Mouse (Mus musculus) adipocyte (in vitro differentiated cells): Measurements from ENCODE around the gene Slc26a11.

Experiments used
- DNase-seq: peaks from one replicate; pipeline ENCODE4 v3.0.0-alpha.2; 2016; ENCODE audit warnings: low spot score

The Slc26a11 gene

DNA sequence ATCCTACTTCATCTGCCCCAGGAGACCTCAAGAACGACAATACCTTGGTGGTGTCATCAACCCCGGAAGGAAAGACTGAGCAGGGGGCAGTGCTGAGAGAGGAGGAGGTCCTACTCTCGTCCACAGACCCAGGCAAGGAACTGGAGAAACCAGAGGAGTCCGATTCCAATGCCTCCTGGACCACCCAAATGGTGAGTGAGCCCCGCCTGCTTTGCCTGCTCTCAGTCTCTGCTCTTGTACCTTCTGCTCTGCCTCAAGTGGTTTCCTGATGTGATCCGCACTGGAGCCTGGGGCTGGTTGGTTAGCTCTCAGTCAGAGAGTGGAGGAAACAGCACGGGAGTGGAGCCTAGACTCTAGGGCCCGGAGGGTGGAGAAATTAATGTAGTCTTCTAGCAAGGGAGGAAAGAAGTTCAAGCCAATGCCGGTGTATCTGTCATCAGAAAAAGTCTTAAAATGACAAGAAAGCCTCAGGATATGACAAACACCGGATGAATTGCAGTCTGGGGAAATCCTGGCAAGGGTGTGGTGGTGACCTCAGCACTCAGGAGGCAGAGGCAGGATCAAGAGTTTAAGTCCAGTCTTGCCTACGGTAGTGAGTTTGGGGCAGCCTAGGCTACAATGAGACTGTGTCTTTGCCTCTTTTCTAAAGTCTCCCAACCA is 47.3 kb downstream of the Slc26a11 start:
- no peak for DNase-seq

DNA sequence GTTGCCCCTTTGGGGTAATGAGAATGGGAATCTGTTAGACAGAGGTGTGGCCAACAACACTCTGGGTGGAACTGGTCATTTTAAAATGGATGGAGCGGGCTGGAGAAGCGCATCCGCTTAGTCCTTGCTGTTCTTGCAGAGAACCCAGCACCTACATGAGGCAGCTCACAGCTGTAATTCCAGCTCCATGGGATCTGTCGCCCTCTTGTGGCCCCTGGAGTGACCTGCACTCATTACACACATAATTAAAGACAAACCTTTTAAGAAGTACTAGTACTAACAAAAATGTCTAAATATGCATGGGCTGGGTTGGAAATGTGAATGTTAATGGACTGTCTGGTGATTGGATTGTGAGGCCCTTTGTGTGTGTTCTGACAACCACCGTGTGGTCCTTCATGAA is 49.3 kb downstream of the Slc26a11 start:
- peak; percentile 55 for DNase-seq

DNA sequence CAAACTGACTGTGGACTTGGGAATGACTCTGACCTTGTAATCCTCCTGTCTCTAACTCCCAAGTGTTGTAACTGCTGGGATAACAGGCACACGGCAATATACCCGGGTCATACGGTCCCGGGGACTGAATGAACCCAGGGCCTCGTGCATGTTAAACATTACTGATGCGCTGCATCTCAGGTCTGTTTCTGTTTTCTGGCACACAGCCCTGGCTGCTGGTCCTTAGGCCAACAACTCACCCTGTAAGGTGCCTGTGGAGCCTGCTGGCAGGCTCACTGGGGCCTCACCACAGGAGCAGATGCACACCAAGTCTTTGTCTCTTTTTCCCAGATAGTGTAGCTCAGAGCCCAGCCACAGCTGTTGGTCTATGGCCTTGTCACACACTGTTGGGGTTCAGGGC is 52.0 kb downstream of the Slc26a11 start:
- no peak for DNase-seq

DNA sequence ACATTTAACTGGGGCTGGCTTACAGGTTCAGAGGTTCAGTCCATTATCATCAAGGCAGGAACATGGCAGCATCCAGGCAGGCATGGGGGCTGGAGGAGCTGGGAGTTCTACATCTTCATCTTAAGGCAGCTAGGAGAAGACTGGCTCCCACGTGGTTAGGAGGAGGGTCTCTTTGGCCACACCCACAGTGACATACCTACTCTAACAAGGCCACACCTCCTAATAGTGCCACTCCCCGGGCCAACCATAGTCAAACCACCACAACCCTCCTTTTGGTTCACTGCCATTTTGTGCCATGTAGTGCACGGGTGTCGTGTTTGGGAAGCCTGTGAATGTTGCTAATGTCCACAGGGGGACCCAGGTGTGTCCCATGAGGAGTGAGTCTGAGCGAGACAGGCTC is 52.6 kb downstream of the Slc26a11 start:
- no peak for DNase-seq

DNA sequence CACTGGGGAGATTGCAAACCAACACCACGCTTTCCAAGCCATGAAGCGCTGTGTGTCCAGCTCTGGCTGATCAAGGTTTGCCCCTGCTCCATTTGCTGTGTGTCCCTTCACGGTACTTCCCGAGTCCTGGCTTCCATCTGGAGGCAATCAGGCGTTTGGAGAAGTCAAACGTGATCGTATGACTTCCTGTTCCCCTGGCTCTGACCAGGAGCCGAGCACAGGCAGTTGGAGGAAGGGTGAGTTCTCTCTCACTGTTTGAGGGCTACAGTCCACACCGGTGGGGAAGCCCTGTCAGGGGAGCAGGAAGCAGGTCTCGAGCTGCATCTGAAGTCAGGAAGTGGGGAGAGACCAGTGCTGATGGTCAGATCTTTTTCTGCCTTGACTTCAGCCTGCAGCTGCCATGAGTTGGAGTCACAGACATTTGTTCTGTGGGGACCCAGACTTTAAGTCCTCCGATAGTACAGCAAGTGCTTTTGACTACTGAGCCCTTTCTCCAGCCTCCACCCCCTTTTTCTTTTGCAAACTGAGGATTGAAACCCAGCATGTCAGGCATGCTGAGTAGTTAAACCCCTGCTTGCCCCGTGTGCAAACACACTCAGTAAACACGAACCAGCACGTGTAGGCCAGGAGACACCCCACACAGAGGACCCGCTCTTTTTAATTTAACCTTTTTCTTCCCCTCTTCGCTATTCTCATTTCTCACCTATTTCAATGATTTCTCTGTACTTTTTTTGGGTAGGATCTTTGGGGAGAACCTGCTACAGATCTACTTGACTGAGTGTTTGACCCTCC is 64.2 kb downstream of the Slc26a11 start:
- DNase-seq, result no peak

DNA sequence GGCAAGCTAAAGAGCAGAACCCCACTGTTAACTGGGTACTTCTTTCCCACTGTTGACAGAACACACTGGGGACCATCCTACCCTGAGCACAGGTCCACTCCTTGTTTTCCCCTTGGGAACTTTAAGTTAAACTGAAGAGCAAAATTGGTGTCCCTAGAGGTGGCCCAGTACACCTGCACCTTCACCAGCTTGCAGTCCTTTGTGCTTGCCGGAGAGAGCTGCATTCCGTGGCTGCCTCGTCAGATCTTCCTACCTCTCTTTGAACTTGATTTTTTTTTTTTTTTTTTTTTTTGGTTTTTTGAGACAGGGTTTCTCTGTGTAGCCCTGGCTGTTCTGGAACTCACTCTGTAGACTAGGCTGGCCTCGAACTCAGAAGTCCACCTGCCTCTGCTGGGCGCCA is 65.1 kb downstream of the Slc26a11 start:
- DNase-seq, result no peak

DNA sequence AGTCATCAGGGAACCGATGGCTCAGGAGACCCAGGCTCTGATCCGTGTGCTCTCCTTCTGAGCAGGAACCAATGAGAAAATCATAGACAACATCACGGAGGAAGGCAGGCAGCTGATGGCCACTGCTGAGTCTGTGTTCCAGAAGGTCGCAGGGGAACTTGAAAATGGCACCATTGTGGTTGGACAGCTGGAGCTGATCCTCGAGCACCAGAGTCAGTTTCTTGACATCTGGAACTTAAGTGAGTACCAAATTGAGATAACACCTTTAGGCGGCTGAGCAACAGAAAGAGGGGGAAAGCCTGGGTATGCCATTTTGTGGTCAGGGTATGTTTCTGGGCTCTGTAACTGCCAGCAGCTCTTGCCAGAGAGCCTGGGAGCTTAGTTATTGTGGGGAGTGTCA is 72.1 kb downstream of the Slc26a11 start:
- DNase-seq, result no peak

DNA sequence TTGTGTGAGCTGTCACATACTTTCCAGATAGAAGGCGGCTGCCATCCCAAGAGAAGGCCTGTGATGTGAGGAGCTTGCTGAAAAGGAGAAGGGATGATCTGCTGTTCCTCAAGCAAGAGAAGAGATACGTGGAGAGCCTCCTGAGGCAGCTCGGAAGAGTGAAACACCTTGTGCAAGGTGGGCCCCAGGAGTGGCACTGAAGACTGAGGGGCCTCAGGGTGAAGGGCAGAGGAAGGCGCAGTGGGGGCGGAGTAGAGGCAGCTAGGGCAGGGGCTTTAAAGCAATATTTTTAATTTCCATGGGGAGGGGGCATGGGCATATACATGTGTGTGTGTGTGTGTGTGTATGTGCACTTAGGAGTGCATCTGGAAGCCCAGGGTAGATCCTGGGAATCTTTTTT is 72.6 kb downstream of the Slc26a11 start:
- DNase-seq, result no peak

DNA sequence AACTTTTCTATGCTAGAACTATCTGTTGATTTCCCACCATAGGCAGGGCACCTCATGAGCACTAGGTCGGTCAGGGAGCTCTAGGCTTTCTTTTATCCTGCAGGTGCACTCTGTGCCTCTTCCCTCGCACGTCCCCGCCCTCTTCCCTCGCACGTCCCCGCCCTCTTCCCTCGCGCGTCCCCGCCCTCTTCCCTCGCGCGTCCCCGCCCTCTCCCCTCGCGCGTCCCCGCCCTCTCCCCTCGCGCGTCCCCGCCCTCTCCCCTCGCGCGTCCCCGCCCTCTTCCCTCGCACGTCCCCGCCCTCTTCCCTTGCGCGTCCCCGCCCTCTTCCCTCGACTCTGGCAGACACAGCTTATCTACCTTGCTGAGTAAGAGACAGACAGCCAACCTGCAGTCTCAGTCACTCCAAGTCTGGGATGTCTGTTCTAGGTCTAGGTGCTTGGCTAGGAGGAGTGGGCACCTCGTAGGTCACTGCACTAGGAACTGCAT is 73.3 kb downstream of the Slc26a11 start:
- no peak for DNase-seq
